Mouse (Mus musculus) kidney, embryonic 15.5 days (tissue): ENCODE measurements around the gene Drp2. TPM values are rescaled to one million over a fixed set of nuclear protein-coding genes. Genes with fewer than 3 reads are reported as not detected.
A peak's percentile ranks its signal among the peaks of the same experiment; 100 is the strongest.

Experiments used
- ATAC-seq: fragments of 200-750 bp; cut with Nextera tagmentation; replicated peaks from 2 replicates; pipeline ENCODE4 v1.8.0; 2017; ENCODE audit warnings: moderate TSS enrichment; ENCODE audit not compliant: low FRiP score
- H3K27ac ChIP-seq: fragments of 300-500 bp; sonication (generic); 2 replicates; pipeline ENCODE4 v1.5.1; 2015; ENCODE audit warnings: mild to moderate bottlenecking, inconsistent platforms
- H3K27me3 ChIP-seq: fragments of 300-500 bp; sonication (generic); 2 replicates; pipeline ENCODE4 v1.6.1; 2015; ENCODE audit warnings: inconsistent platforms
- H3K36me3 ChIP-seq: fragments of 300-500 bp; sonication (generic); 2 replicates; pipeline ENCODE4 v1.6.1; 2015; ENCODE audit warnings: inconsistent platforms
- H3K4me1 ChIP-seq: fragments of 300-500 bp; sonication (generic); 2 replicates; pipeline ENCODE4 v1.6.1; 2015; ENCODE audit warnings: inconsistent platforms
- H3K4me2 ChIP-seq: fragments of 300-500 bp; sonication (generic); 2 replicates; pipeline ENCODE4 v1.6.1; 2015; ENCODE audit warnings: moderate library complexity, mild to moderate bottlenecking, inconsistent platforms
- H3K4me3 ChIP-seq: fragments of 300-500 bp; sonication (generic); replicated peaks from 2 replicates; pipeline ENCODE4 v1.5.1; 2015; ENCODE audit warnings: mild to moderate bottlenecking, inconsistent platforms
- H3K9ac ChIP-seq: fragments of 300-500 bp; sonication (generic); 2 replicates; pipeline ENCODE4 v1.6.1; 2015; ENCODE audit warnings: mild to moderate bottlenecking, inconsistent platforms
- H3K9me3 ChIP-seq: fragments of 300-500 bp; sonication (generic); replicated peaks from 2 replicates; pipeline ENCODE4 v1.6.1; 2016; ENCODE audit warnings: inconsistent platforms
- WGBS: fragments of 180-500 bp; shearing (Covaris S2); methylation state at CpG from one replicate; pipeline ENCODE4 v1.1.7; 2015; ENCODE audit warnings: mixed read lengths; 5-methylcytosine and 5-hydroxymethylcytosine counted together
- polyA plus RNA-seq: library from polyadenylated mRNA; unstranded; fragments of >200 nt; fragmentation: Nextera tagmentation; extraction: Ambion mirVana; gene quantifications from 2 replicates; pipeline ENCODE4 v1.2.1, GENCODE M21; 2015

Drp2 gene
- polyA plus RNA-seq, 1 experiment from 2014 or later = 0.97 TPM

GRCm38 (mm10) chrX:134420097-134420496, 15.7 kb downstream of the Drp2 start:
- no peaks in the 10 kb centered on the region for H3K9me3 ChIP-seq
- H3K36me3 ChIP-seq = no peaks in the 10 kb centered on the region
- H3K4me1 ChIP-seq = no peaks in the 10 kb centered on the region
- no peaks in the 10 kb centered on the region for H3K27me3 ChIP-seq
- WGBS = 90% methylated on average over 5 of the region's 5 CpGs
- ATAC-seq = no peak
- no peak overlapping the region for H3K27ac ChIP-seq
- H3K4me2 ChIP-seq = no peak overlapping the region
- H3K4me3 ChIP-seq = no peak overlapping the region
- no peak overlapping the region for H3K9ac ChIP-seq

GRCm38 (mm10) chrX:134424263-134424662, 19.9 kb downstream of the Drp2 start:
- H3K4me2 ChIP-seq = no peak overlapping the region
- no peak overlapping the region for H3K9ac ChIP-seq
- H3K4me3 ChIP-seq = no peak overlapping the region
- no peaks in the 10 kb centered on the region for H3K4me1 ChIP-seq
- no peak overlapping the region for H3K27ac ChIP-seq
- H3K9me3 ChIP-seq = no peaks in the 10 kb centered on the region
- 0 out of 2 replicates have a peak, but pooled peaks cover 4% of the 10 kb centered on the region for H3K27me3 ChIP-seq
- no peak for ATAC-seq
- H3K36me3 ChIP-seq = no peaks in the 10 kb centered on the region
- 96% methylated on average over 5 of the region's 5 CpGs for WGBS

GRCm38 (mm10) chrX:134425798-134426197, 21.4 kb downstream of the Drp2 start:
- Histone ChIP-seq H3K9ac (no peak overlapping the region), H3K27me3 (peaks cover 4% of the 10 kb centered on the region; the same call in 1 of the 2 replicates), H3K36me3 (no peaks in the 10 kb centered on the region), H3K27ac (no peak overlapping the region), H3K9me3 (no peaks in the 10 kb centered on the region), H3K4me3 (no peak overlapping the region), H3K4me1 (no peaks in the 10 kb centered on the region), H3K4me2 (no peak overlapping the region)
- ATAC-seq = no peak
- WGBS = 82% methylated on average over 10 of the region's 10 CpGs

GRCm38 (mm10) chrX:134426819-134427218, 22.5 kb downstream of the Drp2 start:
- no peaks in the 10 kb centered on the region for H3K36me3 ChIP-seq
- H3K4me1 ChIP-seq = no peaks in the 10 kb centered on the region
- no peak overlapping the region for H3K9ac ChIP-seq
- peaks cover 4% of the 10 kb centered on the region; the same call in 1 of the 2 replicates for H3K27me3 ChIP-seq
- no peak overlapping the region for H3K4me3 ChIP-seq
- no peak overlapping the region for H3K27ac ChIP-seq
- no peak overlapping the region for H3K4me2 ChIP-seq
- H3K9me3 ChIP-seq = no peaks in the 10 kb centered on the region
- 79% methylated on average over 6 of the region's 6 CpGs for WGBS
- ATAC-seq = no peak

GRCm38 (mm10) chrX:134427307-134427706, 23.0 kb downstream of the Drp2 start:
- no peak for ATAC-seq
- Histone ChIP-seq H3K27ac (no peak overlapping the region), H3K4me3 (no peak overlapping the region), H3K27me3 (peaks cover 4% of the 10 kb centered on the region; the same call in 1 of the 2 replicates), H3K4me1 (no peaks in the 10 kb centered on the region), H3K36me3 (no peaks in the 10 kb centered on the region), H3K9ac (no peak overlapping the region), H3K4me2 (no peak overlapping the region), H3K9me3 (no peaks in the 10 kb centered on the region)
- 54% methylated on average over 3 of the region's 3 CpGs for WGBS

- 0 out of 2 replicates have a peak overlapping the region, but pooled peaks have one; percentile 12 for H3K4me2 ChIP-seq
- 80% methylated on average over 59 of the region's 67 CpGs for WGBS
- ATAC-seq = no peak
Observed at GRCm38 (mm10) chrX:134474988-134475710, 70.8 kb downstream of the Drp2 start.

GRCm38 (mm10) chrX:134476290-134476689, 71.9 kb downstream of the Drp2 start, which contains the start of gene Taf7l:
TSS of gene Taf7l (minus strand) at chrX:134476490.
- no peak for ATAC-seq
- Histone ChIP-seq H3K9me3 (peaks cover 15% of the 10 kb centered on the region), H3K27ac (no peak within 1 kb of the TSS), H3K9ac (no peak within 1 kb of the TSS), H3K4me2 (0 out of 2 replicates have a peak within 1 kb of the TSS, but pooled peaks have one; percentile 12), H3K36me3 (no peaks in the 10 kb centered on the region), H3K4me3 (no peak within 1 kb of the TSS), H3K27me3 (no peaks in the 10 kb centered on the region; the same call in 1 of the 2 replicates), H3K4me1 (no peaks in the 10 kb centered on the region)
- WGBS = 93% methylated on average over 25 of the region's 25 CpGs

More at GRCm38 (mm10) chrX:134474988-134475710, 70.8 kb downstream of the Drp2 start:
- no peaks in the 10 kb centered on the region for H3K4me1 ChIP-seq
- H3K36me3 ChIP-seq = no peaks in the 10 kb centered on the region
- H3K9ac ChIP-seq = no peak overlapping the region
- H3K27ac ChIP-seq = no peak overlapping the region
- peaks cover 3% of the 10 kb centered on the region; the same call in 1 of the 2 replicates for H3K27me3 ChIP-seq
- H3K9me3 ChIP-seq = peaks cover 15% of the 10 kb centered on the region
- H3K4me3 ChIP-seq = no peak overlapping the region

GRCm38 (mm10) chrX:134481720-134482119, 77.4 kb downstream of the Drp2 start:
- Histone ChIP-seq H3K27me3 (no peaks in the 10 kb centered on the region), H3K9me3 (no peaks in the 10 kb centered on the region), H3K4me1 (no peaks in the 10 kb centered on the region), H3K36me3 (no peaks in the 10 kb centered on the region), H3K4me3 (no peak overlapping the region), H3K9ac (no peak overlapping the region), H3K4me2 (no peak overlapping the region), H3K27ac (no peak overlapping the region)
- 62% methylated on average over 3 of the region's 3 CpGs for WGBS
- no peak for ATAC-seq

GRCm38 (mm10) chrX:134500651-134501050, 96.3 kb downstream of the Drp2 start:
- WGBS = 81% methylated on average over 8 of the region's 8 CpGs
- Histone ChIP-seq H3K27me3 (no peaks in the 10 kb centered on the region), H3K9ac (no peak overlapping the region), H3K4me2 (no peak overlapping the region), H3K4me3 (no peak overlapping the region), H3K4me1 (no peaks in the 10 kb centered on the region), H3K27ac (no peak overlapping the region), H3K9me3 (no peaks in the 10 kb centered on the region), H3K36me3 (no peaks in the 10 kb centered on the region)
- no peak for ATAC-seq

Other genes starting within 250 kb of the Drp2 start
- 0.13 and 0.32 TPM in 2 replicates for gene Xkrx, start 242.5 kb upstream of the Drp2 start, polyA plus RNA-seq
- not detected in 2 replicates for gene Arl13a, start 217.1 kb upstream of the Drp2 start, polyA plus RNA-seq
- not detected in 2 replicates for gene Nox1, start 182.6 kb upstream of the Drp2 start, polyA plus RNA-seq
- 16.9 and 18.9 TPM in 2 replicates for gene Trmt2b, start 127.6 kb upstream of the Drp2 start, polyA plus RNA-seq
- gene Tmem35a, start 109.3 kb upstream of the Drp2 start, polyA plus RNA-seq = 11.1 and 12.0 TPM in 2 replicates
- 33.1 and 33.7 TPM in 2 replicates for gene Cenpi, start 96.5 kb upstream of the Drp2 start, polyA plus RNA-seq
- gene Taf7l, start 71.9 kb downstream of the Drp2 start, polyA plus RNA-seq = not detected in 2 replicates
- gene Timm8a1, start 137.3 kb downstream of the Drp2 start, polyA plus RNA-seq = 85.7 and 94.1 TPM in 2 replicates
- 1.1 TPM in 2 replicates for gene Btk, start 179.0 kb downstream of the Drp2 start, polyA plus RNA-seq
- 426 and 524 TPM in 2 replicates for gene Rpl36a, start 181.1 kb downstream of the Drp2 start, polyA plus RNA-seq
- gene Gla, start 196.6 kb downstream of the Drp2 start, polyA plus RNA-seq = 5.7 TPM in 2 replicates
- gene Hnrnph2, start 196.6 kb downstream of the Drp2 start, polyA plus RNA-seq = 159 and 167 TPM in 2 replicates